Mouse (Mus musculus) stomach, postnatal 0 days (tissue): ENCODE measurements around the gene Serpina12.

ENCODE experiments used
- CTCF ChIP-seq: IDR thresholded peaks from 2 replicates; pipeline ENCODE4 v1.5.1; 2016; ENCODE audit warnings: antibody characterized with exemption, low read depth, mild to moderate bottlenecking, moderate library complexity
- EP300 ChIP-seq: optimal IDR thresholded peaks from 2 replicates; pipeline ENCODE3; 2016; ENCODE audit warnings: antibody characterized with exemption

- TF ChIP-seq CTCF: no peak
- no peak for TF ChIP-seq EP300
Measured at GRCm38 (mm10) chr12:103989857-103990256, 54.4 kb downstream of the Serpina12 start, which contains the start of gene Serpina11.
